Mouse (Mus musculus) midbrain, embryonic 11.5 days (tissue): Measurements from ENCODE around the gene Prrt3. TPM values are rescaled to one million over a fixed set of nuclear protein-coding genes. Genes with fewer than 3 reads are reported as not detected.
A peak's percentile ranks its signal among the peaks of the same experiment; 100 is the strongest.

Experiments used
- ATAC-seq: fragments of 200-750 bp; cut with Nextera tagmentation; 2 replicates; pipeline ENCODE4 v1.8.0; 2017; ENCODE audit warnings: moderate TSS enrichment, moderate library complexity; ENCODE audit not compliant: low FRiP score
- DNase-seq: peaks from one replicate; pipeline ENCODE4 v3.0.0; 2015; ENCODE audit warnings: low spot score; ENCODE audit errors: missing footprints
- H3K27ac ChIP-seq: fragments of 300-500 bp; sonication (generic); 2 replicates; pipeline ENCODE4 v1.5.1; 2014; ENCODE audit warnings: low read depth, low read length
- H3K27me3 ChIP-seq: fragments of 300-500 bp; sonication (generic); 2 replicates; pipeline ENCODE4 v1.6.1; 2014; ENCODE audit warnings: mild to moderate bottlenecking, low read length, moderate library complexity, mixed read lengths; ENCODE audit not compliant: control insufficient read depth, insufficient read depth
- H3K36me3 ChIP-seq: fragments of 300-500 bp; sonication (generic); 2 replicates; pipeline ENCODE4 v1.6.1; 2014; ENCODE audit warnings: mild to moderate bottlenecking, low read length, moderate library complexity, mixed read lengths; ENCODE audit not compliant: control insufficient read depth, insufficient read depth
- H3K4me1 ChIP-seq: fragments of 300-500 bp; sonication (generic); 2 replicates; pipeline ENCODE4 v1.6.1; 2014; ENCODE audit warnings: low read length; ENCODE audit not compliant: control insufficient read depth, insufficient read depth
- H3K4me2 ChIP-seq: fragments of 300-500 bp; sonication (generic); 2 replicates; pipeline ENCODE4 v1.6.1; 2014; ENCODE audit warnings: mild to moderate bottlenecking, moderate library complexity
- H3K4me3 ChIP-seq: fragments of 300-500 bp; sonication (generic); 2 replicates; pipeline ENCODE4 v1.5.1; 2014; ENCODE audit warnings: low read depth, low read length
- H3K9ac ChIP-seq: fragments of 300-500 bp; sonication (generic); 2 replicates; pipeline ENCODE4 v1.6.1; 2014; ENCODE audit warnings: low read length
- H3K9me3 ChIP-seq: fragments of 300-500 bp; sonication (generic); 2 replicates; pipeline ENCODE4 v1.6.1; 2016; ENCODE audit warnings: low read length; ENCODE audit not compliant: control insufficient read depth
- WGBS: fragments of 180-500 bp; shearing (Covaris S2); extraction: QIAGEN DNeasy Blood & Tissue Kit; methylation state at CpG from one replicate; pipeline ENCODE4 v1.1.7; 2014; 5-methylcytosine and 5-hydroxymethylcytosine counted together
- polyA plus RNA-seq: library from polyadenylated mRNA; unstranded; fragments of >200 nt; fragmentation: Nextera tagmentation; extraction: Ambion mirVana; gene quantifications from 2 replicates; pipeline ENCODE4 v1.2.1, GENCODE M21; 2014

Gene Prrt3
- polyA plus RNA-seq = 0.97 and 1.1 TPM in 2 replicates

DNA sequence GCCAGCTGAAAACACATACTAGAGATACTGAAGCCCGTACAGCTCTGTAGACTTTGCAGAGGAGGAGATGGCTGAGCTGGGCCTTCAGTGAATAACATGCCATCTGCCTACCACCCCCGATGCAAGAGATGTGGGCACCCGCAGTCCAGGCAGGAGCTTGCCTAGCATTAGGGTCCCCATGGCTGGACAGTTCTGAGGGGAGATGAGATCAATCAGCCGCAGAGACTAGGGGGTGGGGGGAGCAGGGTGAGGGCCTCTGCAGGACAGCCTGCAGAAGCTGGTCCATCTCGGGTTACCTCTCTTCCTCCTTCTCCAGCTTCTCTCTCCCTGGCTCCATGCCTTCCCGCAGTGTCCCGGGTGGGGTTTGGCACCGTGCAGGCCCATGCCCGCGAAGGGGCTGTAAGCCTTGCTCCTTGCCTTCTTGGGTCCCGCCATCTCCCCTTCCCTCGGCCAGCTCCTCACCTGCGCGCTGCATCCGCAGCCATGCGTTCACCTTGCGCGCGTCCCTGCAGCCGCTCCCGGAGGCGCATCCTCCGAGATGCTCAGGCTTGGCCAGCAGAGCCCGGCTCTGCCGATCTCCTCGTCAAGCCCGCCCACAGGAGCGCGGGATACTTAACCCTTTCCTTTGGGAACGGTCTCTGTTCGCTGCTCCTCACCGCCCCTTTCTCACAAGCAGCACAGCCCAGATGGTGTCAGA lies at the start of gene Prrt3:
Gene Prrt3, minus strand, starts transcription at position 544 of the 697 bp plus-strand sequence.
- 3% methylated on average over 32 of the region's 32 CpGs for WGBS
- DNase-seq = peak; percentile 92
- no peak within 1 kb of the TSS for H3K27ac ChIP-seq

DNA sequence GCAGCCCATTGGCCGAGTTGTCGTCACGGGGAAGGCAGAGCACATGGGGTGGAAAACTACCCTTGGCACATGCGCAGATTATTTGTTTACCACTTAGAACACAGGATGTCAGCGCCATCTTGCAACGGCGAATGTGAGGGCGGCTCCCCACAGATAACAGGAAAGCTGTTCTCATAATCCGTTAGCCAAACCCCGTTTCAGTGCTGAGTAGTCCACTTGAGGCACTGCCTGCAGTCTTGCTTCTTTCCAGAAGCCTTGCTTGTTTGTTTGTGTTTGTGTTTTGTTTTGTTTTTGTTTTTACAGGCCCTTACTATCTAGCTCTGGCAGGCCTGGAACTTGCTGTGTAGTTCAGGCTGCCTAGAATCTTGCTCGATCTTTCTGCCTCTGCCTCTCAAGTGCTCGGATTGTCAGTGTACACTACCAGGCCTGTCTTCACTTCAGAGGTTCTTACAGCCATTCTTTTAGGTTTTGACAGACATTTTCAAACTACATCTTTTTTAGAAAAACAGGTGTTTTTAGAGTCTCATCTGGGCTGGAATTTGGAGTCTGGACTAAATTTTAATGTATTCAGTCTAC lies 42.3 kb upstream of the Prrt3 start:
- Histone ChIP-seq H3K36me3 (no peaks in the 10 kb centered on the region), H3K4me1 (no peaks in the 10 kb centered on the region), H3K27ac (no peak overlapping the region), H3K9ac (no peak overlapping the region), H3K4me3 (no peak overlapping the region), H3K4me2 (no peak overlapping the region), H3K27me3 (no peaks in the 10 kb centered on the region), H3K9me3 (no peaks in the 10 kb centered on the region)
- 87% methylated on average over 9 of the region's 12 CpGs for WGBS
- no peak for DNase-seq
- no peak for ATAC-seq

More for the DNA sequence above, at the start of gene Prrt3:
- ATAC-seq = peak; percentile 74; the same call in 1 of the 2 replicates
- Histone ChIP-seq H3K4me3 (peak within 1 kb of the TSS; percentile 45), H3K4me1 (no peaks in the 10 kb centered on the region), H3K36me3 (no peaks in the 10 kb centered on the region), H3K27me3 (no peaks in the 10 kb centered on the region), H3K4me2 (peak within 1 kb of the TSS; percentile 72), H3K9me3 (no peaks in the 10 kb centered on the region), H3K9ac (peak within 1 kb of the TSS; percentile 66)

DNA sequence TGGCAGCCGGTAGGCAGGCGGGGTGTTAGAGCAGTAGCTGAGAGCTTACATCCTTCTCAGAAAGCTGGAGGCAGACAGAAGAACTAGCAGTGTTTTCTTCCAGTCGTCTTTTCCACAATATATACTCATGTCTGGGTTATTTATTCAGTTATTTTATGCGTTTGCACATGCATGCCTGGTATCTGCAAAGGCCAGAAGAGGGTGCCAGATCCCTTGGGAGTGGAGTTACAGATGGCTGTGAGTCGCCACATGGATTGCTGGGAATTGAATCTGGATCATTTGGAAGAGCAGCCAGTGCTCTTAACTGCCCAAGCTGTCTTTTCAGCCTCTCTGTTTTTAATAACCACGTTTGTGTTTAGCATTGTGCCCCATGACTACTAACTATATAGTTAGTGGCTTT lies 39.9 kb upstream of the Prrt3 start:
- Histone ChIP-seq H3K9ac (no peak overlapping the region), H3K4me3 (no peak overlapping the region), H3K27ac (no peak overlapping the region), H3K27me3 (no peaks in the 10 kb centered on the region), H3K36me3 (no peaks in the 10 kb centered on the region), H3K9me3 (no peaks in the 10 kb centered on the region), H3K4me1 (no peaks in the 10 kb centered on the region), H3K4me2 (no peak overlapping the region)
- ATAC-seq = no peak
- DNase-seq = no peak
- WGBS = 86% methylated on average over 6 of the region's 6 CpGs

DNA sequence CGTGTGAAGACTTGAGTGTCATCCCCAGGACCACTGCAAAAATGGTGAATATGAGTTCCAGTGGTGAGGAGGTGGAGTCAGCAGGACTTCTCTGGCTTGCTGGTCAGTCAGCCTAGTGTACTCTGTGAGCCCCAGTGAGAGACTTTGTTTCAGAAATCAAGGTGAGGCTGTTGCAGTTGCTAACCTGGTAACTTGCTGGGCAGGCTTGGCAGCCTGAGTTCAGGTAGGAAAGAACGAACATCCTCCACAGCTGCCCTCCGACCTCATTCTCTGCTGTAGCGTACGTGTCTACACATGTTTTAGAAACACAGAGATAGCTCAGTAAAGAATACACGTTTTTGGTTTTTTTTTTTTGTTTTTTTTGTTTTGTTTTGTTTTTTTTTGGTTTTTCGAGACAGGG lies 33.2 kb upstream of the Prrt3 start:
- Histone ChIP-seq H3K36me3 (no peaks in the 10 kb centered on the region), H3K4me2 (no peak overlapping the region), H3K27me3 (no peaks in the 10 kb centered on the region), H3K4me3 (no peak overlapping the region), H3K27ac (no peak overlapping the region), H3K4me1 (peaks cover 7% of the 10 kb centered on the region), H3K9ac (no peak overlapping the region), H3K9me3 (no peaks in the 10 kb centered on the region)
- no peak for ATAC-seq
- 88% methylated on average over 7 of the region's 7 CpGs for WGBS
- DNase-seq = no peak

DNA sequence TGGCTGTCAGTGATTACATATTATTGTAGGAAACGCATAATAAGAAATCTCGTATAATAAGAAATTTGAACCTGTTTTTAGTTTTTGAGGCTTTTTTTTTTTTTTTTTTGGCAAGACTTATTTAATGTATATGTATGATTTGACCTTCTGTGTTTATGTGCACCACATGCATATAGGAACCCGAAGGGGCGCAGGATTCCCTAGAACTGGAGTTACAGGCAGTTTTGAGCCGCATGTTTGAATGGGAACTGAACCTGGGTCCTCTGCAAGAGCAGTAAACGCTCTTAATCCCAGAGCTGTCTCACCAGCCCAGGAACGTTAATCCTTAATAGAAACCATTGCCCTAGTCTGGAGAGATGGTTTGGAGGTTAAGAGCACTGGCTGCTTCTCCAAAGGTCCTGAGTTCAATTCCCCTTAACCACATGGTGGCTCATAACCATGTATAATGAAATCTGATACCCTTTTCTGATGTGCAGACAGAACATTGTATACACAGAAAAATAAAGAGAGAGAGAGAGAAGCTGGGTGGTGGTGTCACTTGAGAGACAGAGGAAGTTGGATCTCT lies 30.2 kb upstream of the Prrt3 start:
- ATAC-seq (peak; percentile 22; the same call in 1 of the 2 replicates), DNase-seq (peak; percentile 83)
- 6% methylated on average over 7 of the region's 7 CpGs for WGBS
- no peaks in the 10 kb centered on the region for H3K36me3 ChIP-seq
- H3K9ac ChIP-seq = peak overlapping the region; percentile 85
- no peaks in the 10 kb centered on the region for H3K27me3 ChIP-seq
- peak overlapping the region; percentile 53 for H3K4me2 ChIP-seq
- H3K4me1 ChIP-seq = peaks cover 7% of the 10 kb centered on the region
- H3K4me3 ChIP-seq = peak overlapping the region; percentile 85
- H3K27ac ChIP-seq = no peak overlapping the region
- H3K9me3 ChIP-seq = no peaks in the 10 kb centered on the region

DNA sequence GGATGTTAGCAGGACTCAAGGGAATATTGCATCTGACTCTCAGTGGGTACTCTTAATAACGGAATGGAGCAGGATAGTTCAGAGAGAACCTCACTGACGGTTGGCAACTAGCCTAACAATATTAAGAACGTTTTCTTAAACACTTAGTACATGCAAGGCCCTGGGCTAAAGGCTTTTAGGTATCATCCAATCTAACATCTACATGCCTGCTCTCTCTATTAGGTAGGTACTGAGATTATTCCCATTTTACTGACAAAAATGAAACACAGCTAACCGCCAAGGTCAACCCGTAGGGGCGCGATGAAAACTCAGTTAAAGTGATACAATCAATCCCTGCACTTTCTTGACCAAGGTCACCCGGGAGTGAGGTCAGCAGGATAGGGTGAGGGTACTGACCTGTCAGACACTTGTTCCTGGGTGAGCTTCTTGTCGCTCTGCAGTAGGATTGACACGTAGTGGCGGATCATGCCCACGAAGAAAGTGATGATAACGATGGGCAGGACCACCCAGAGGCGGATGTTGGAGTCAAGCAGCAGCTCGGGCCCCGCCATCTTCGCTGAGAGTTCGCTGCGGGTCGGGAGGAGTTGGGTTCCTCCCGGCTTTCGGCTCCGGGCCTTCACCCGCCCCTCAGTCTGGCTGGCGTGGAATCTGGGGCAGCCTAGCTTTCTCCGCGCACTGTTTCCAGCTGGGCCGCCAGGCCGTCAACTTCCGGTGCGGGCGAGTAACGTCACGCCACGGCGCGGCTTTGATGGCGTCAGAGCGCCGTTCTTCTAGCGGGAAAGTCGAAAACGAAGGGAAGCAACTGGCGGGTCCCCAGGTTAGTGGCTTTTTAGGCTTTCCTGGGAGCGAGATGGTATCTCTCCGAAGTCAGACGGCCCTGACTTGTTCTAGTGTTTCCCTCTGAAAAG lies 29.5 kb upstream of the Prrt3 start, which contains the start of the genes Emc3 and Fancd2:
Gene Emc3, minus strand, starts transcription at position 721 of the 908 bp plus-strand sequence.
Gene Fancd2, plus strand, starts transcription at position 751 of the 908 bp plus-strand sequence.
- no peaks in the 10 kb centered on the region for H3K27me3 ChIP-seq
- H3K9me3 ChIP-seq = no peaks in the 10 kb centered on the region
- DNase-seq (peak; percentile 100), ATAC-seq (peak; percentile 94)
- peak within 1 kb of the TSS; percentile 67; the same call in 1 of the 2 replicates for H3K27ac ChIP-seq
- peak within 1 kb of the TSS; percentile 85 for H3K9ac ChIP-seq
- no peaks in the 10 kb centered on the region for H3K36me3 ChIP-seq
- H3K4me1 ChIP-seq = peaks cover 7% of the 10 kb centered on the region
- under 1% methylated on average over 47 of the region's 47 CpGs for WGBS
- peak within 1 kb of the TSS; percentile 53 for H3K4me2 ChIP-seq
- peak within 1 kb of the TSS; percentile 85 for H3K4me3 ChIP-seq

DNA sequence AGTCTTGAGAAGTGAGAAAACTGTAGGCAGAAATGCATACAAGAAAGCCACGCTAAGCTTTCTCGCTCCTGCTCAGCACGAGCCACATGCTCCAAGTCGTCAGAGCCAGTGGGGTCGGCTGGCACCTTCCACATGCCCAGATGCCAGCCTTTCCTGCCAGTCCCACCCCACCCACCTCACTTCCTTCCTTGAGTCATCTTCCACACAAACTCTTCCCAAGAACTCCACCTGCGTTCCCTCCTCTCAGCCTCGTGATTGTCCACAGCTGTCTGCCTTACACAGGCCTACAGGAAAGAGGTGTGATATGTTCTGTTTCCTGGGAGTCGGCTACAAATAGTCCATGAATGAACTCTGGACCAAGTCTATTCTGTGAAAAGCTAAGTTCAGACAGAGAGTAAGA lies 21.7 kb upstream of the Prrt3 start:
- Histone ChIP-seq H3K4me2 (no peak overlapping the region), H3K9ac (no peak overlapping the region; the same call in 1 of the 2 replicates), H3K4me3 (no peak overlapping the region), H3K27me3 (no peaks in the 10 kb centered on the region), H3K36me3 (peaks cover 9% of the 10 kb centered on the region), H3K27ac (no peak overlapping the region), H3K4me1 (no peaks in the 10 kb centered on the region), H3K9me3 (no peaks in the 10 kb centered on the region)
- 93% methylated on average over 8 of the region's 8 CpGs for WGBS
- ATAC-seq (no peak), DNase-seq (no peak)

DNA sequence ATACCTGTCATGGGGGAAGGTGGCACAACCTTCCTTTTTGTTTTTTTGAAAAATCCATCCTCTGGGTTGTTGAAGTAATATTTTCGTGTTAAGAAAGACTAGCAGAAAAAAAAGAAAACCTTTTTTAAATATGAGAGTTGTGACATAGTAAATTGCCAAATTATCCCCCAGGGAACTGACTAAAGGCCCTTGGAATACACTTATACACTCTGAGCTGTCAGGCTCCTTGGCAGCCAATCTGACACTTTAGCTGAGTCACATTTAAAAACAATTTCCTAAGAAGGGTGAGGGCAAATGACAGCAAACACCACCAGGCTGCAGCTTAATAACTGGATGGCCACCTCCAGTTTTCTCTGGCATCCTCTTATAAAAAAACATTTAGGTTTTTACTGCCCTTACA lies 20.6 kb upstream of the Prrt3 start:
- Histone ChIP-seq H3K9ac (no peak overlapping the region), H3K27ac (no peak overlapping the region), H3K4me2 (no peak overlapping the region), H3K4me1 (no peaks in the 10 kb centered on the region), H3K9me3 (no peaks in the 10 kb centered on the region), H3K4me3 (no peak overlapping the region), H3K36me3 (peaks cover 16% of the 10 kb centered on the region), H3K27me3 (no peaks in the 10 kb centered on the region)
- ATAC-seq (no peak), DNase-seq (no peak)
- WGBS = 84% methylated on average over 1 of the region's 1 CpGs
